Mouse (Mus musculus) G1E (cell line): ENCODE data around the gene Cep250.

Source experiments
- CTCF ChIP-seq: IDR thresholded peaks from 2 replicates; pipeline ENCODE4 v1.5.1; 2012; ENCODE audit warnings: low read depth, low read length, inconsistent platforms, mixed read lengths
- TAL1 ChIP-seq: conservative IDR thresholded peaks from 2 replicates; pipeline ENCODE4 v1.6.1; 2012; ENCODE audit warnings: low read depth, low read length, inconsistent platforms, mixed read lengths

DNA sequence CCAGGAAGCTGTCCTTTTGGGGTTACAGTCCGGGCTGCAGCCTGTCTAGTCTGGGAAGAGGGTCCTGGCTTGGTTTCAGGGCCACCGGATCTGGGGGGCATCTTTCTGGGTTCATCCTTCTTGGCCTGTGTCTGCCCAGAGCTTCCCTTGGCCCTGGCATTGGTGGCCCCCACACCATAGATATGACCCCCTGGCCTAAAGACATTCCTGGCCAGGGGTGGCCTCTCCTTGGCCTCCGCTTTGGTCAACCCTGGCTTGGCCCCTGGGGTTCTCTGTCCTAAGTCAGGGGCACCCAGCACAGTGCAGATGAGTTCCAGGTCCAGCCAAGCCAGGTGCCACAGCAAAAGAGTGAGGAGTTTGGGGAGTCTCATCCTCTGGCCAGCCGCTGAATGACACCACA, 11.6 kb upstream of the Cep250 start:
- TF ChIP-seq CTCF = no peak
- TF ChIP-seq TAL1 = no peak
